Mouse (Mus musculus) G1E (cell line): Measurements from ENCODE around the gene Hapln3. TPM values are rescaled to one million over a fixed set of nuclear protein-coding genes. Genes with fewer than 3 reads are reported as not detected.
A peak's percentile ranks its signal among the peaks of the same experiment; 100 is the strongest.

Experiments used
- ATAC-seq: 2 replicates; pipeline ENCODE4 v1.8.0; 2016; ENCODE audit warnings: mild to moderate bottlenecking; ENCODE audit not compliant: insufficient number of reproducible peaks, poor library complexity, low FRiP score, severe bottlenecking; ENCODE audit errors: extremely low read depth
- DNase-seq: peaks from one replicate; pipeline ENCODE4 v3.0.0; 2012; ENCODE audit warnings: low spot score
- H3K27me3 ChIP-seq: 2 replicates; pipeline ENCODE4 v1.6.1; 2012; ENCODE audit warnings: mild to moderate bottlenecking, low read length, inconsistent platforms; ENCODE audit not compliant: insufficient read depth
- H3K36me3 ChIP-seq: replicated peaks from 2 replicates; pipeline ENCODE3; 2012; ENCODE audit warnings: mild to moderate bottlenecking, inconsistent platforms
- H3K4me1 ChIP-seq: 2 replicates; pipeline ENCODE4 v1.6.1; 2012; ENCODE audit warnings: low read depth, low read length, inconsistent platforms, mixed read lengths; ENCODE audit not compliant: insufficient read depth
- H3K4me3 ChIP-seq: 2 replicates; pipeline ENCODE4 v1.5.1; 2012; ENCODE audit warnings: low read depth, mild to moderate bottlenecking, inconsistent platforms, low read length, moderate library complexity, mixed read lengths
- H3K9me3 ChIP-seq: replicated peaks from 2 replicates; pipeline ENCODE4 v1.6.1; 2012; ENCODE audit warnings: inconsistent platforms
- CTCF ChIP-seq: IDR thresholded peaks from 2 replicates; pipeline ENCODE4 v1.5.1; 2012; ENCODE audit warnings: low read depth, low read length, inconsistent platforms, mixed read lengths
- GATA1 ChIP-seq: IDR thresholded peaks from 2 replicates; pipeline ENCODE4 v1.6.1; 2012; ENCODE audit warnings: borderline replicate concordance, low read length, inconsistent platforms, mixed read lengths
- GATA2 ChIP-seq: IDR thresholded peaks from 2 replicates; pipeline ENCODE4 v1.6.1; 2012; ENCODE audit warnings: low read depth, low read length, inconsistent platforms, borderline replicate concordance
- POLR2AphosphoS5 ChIP-seq: IDR thresholded peaks from 2 replicates; pipeline ENCODE4 v1.6.1; 2012; ENCODE audit warnings: low read depth, low read length, inconsistent platforms; ENCODE audit not compliant: insufficient replicate concordance
- TAL1 ChIP-seq: conservative IDR thresholded peaks from 2 replicates; pipeline ENCODE4 v1.6.1; 2012; ENCODE audit warnings: low read depth, low read length, inconsistent platforms, mixed read lengths
- polyA plus RNA-seq: library from polyadenylated mRNA; stranded (reverse); fragments of >175 nt; gene quantifications from 2 replicates; pipeline ENCODE4 v1.2.3, GENCODE M21; 2012
- total RNA-seq, 2 experiments: library from RNA; stranded (forward) in 1 of 2; stranded (reverse) in 1 of 2; fragments of 200-1000 nt in 1 of 2; fragments of >200 nt in 1 of 2; fragmentation: Nextera tagmentation in 1 of 2; gene quantifications; 2 replicates each; pipeline ENCODE4 v1.2.3; 2014 to 2017

The Hapln3 gene
- total and polyA plus RNA-seq, 3 experiments = 0.05 TPM; not detected in 2

- TF ChIP-seq TAL1 (no peak), CTCF (no peak), POLR2AphosphoS5 (no peak), GATA1 (no peak), GATA2 (no peak)
- peak; percentile 92 for ATAC-seq
These were observed 18.0 kb upstream of the Hapln3 start, which contains the start of gene Mfge8 for GRCm38 (mm10) chr7:79148711-79149266. Mfge8 (minus strand) TSS chr7:79149060.

GRCm38 (mm10) chr7:79147931-79148653 lies 17.3 kb upstream of the Hapln3 start:
- DNase-seq = no peak
- Histone ChIP-seq H3K4me3 (peak overlapping the region; percentile 73; the same call in 1 of the 2 replicates), H3K27me3 (peaks cover 28% of the 10 kb centered on the region), H3K4me1 (peaks cover 17% of the 10 kb centered on the region), H3K36me3 (no peaks in the 10 kb centered on the region), H3K9me3 (no peaks in the 10 kb centered on the region)
- TF ChIP-seq GATA2 (no peak), POLR2AphosphoS5 (no peak), GATA1 (no peak), TAL1 (no peak), CTCF (no peak)
- ATAC-seq = no peak

More at GRCm38 (mm10) chr7:79148711-79149266, 18.0 kb upstream of the Hapln3 start, which contains the start of gene Mfge8:
- no peaks in the 10 kb centered on the region for H3K36me3 ChIP-seq
- H3K4me3 ChIP-seq = peak within 1 kb of the TSS; percentile 73
- peaks cover 28% of the 10 kb centered on the region for H3K27me3 ChIP-seq
- no peaks in the 10 kb centered on the region for H3K9me3 ChIP-seq
- DNase-seq = peak; percentile 84
- peaks cover 17% of the 10 kb centered on the region for H3K4me1 ChIP-seq

GRCm38 (mm10) chr7:79147011-79147837 lies 16.4 kb upstream of the Hapln3 start:
- Histone ChIP-seq H3K4me3 (no peak overlapping the region), H3K36me3 (no peaks in the 10 kb centered on the region), H3K4me1 (peaks cover 17% of the 10 kb centered on the region), H3K9me3 (no peaks in the 10 kb centered on the region), H3K27me3 (peaks cover 32% of the 10 kb centered on the region)
- ATAC-seq (no peak), DNase-seq (no peak)
- TF ChIP-seq TAL1 = no peak
- TF ChIP-seq GATA1 = no peak
- no peak for TF ChIP-seq GATA2
- TF ChIP-seq POLR2AphosphoS5 = no peak
- TF ChIP-seq CTCF = no peak

- DNase-seq (peak; percentile 34), ATAC-seq (0 out of 2 replicates have a peak, but pooled peaks have one; percentile 34)
- Histone ChIP-seq H3K9me3 (no peaks in the 10 kb centered on the region), H3K4me1 (0 out of 2 replicates have a peak, but pooled peaks cover 4% of the 10 kb centered on the region), H3K36me3 (no peaks in the 10 kb centered on the region), H3K27me3 (peaks cover 23% of the 10 kb centered on the region), H3K4me3 (no peak overlapping the region)
- TF ChIP-seq CTCF = peak; percentile 78
- TF ChIP-seq GATA1 = no peak
These were observed 10.1 kb upstream of the Hapln3 start for GRCm38 (mm10) chr7:79140897-79141296.

- Histone ChIP-seq H3K4me3 (no peak overlapping the region), H3K27me3 (peaks cover 20% of the 10 kb centered on the region), H3K36me3 (no peaks in the 10 kb centered on the region), H3K4me1 (0 out of 2 replicates have a peak, but pooled peaks cover 4% of the 10 kb centered on the region), H3K9me3 (no peaks in the 10 kb centered on the region)
- TF ChIP-seq GATA1 = no peak
- no peak for TF ChIP-seq TAL1
- TF ChIP-seq POLR2AphosphoS5 = no peak
- no peak for TF ChIP-seq CTCF
- TF ChIP-seq GATA2 = no peak
- no peak for DNase-seq
- ATAC-seq = no peak
These were observed 9.2 kb upstream of the Hapln3 start for GRCm38 (mm10) chr7:79139891-79140591.
